Mouse (Mus musculus) urinary bladder, postnatal 14 days (tissue): ENCODE data around the gene Farp1.
A peak's percentile ranks its signal among the peaks of the same experiment; 100 is the strongest.
"Not testable (repeated sequence)": the region's sequence is repeated elsewhere in the genome, so short reads cannot be mapped to it uniquely, and the experiment has no call there.

Experiments
- DNase-seq: peaks from one replicate; pipeline ENCODE4 v3.0.0; 2021; ENCODE audit warnings: low spot score

Farp1 gene

DNA sequence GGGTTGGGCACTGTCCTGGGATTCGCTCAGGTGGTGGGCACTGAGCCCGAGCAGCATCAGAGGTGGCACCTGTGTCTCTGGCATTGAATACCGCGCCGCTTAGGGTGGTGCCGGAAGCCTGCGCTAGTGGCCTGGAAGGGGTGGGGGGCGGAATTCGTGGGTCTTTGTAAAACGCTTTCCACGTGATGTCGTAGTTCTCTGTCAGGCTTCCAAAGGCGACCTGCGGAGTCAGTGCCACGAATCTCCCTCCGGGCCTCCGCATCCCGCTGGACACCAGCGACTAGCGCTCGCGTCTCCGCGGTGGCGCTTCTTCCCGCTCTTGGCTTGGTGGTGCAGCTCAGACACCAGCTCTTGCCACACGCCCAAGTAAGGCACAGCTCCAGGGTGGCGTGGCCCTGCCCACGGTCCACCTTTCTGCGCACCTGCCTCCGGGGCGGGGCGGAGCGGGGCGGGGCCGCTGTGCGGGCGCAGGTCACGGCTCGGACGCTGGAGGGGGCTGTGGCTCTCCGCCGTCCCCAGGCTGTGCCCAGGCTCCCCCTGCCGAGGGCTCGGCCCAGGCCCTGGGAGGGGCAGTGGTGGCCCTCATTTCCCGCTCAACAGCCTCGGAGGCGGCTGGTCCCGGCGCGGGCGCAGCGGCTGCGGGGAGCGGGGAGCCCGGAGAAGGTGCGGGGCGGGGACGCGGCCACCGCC is at the start of gene Farp1:
Gene Farp1, plus strand, starts transcription at position 228 of the 690 bp plus-strand sequence.
- peak; percentile 88 for DNase-seq

DNA sequence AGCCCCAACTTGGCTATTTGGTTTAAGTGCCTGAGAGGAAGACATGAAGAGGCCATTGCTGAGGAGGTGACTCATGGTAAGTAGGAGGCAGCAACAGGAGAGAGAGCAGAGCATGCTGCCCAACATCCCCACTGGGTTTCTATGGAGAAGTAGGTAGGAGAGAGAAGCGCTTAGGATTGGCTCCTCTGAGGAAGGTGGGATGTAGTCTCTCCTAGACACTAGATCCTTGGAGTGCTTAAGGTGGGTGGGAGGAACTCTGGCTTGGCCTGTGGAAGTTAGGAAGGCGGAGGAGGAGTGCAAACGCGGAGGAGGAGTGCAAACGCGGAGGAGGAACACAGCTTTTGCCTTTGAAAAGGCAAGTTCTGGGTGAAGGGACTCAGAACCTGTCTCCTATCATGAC is 45.9 kb upstream of the Farp1 start:
- DNase-seq: no peak

- DNase-seq: no peak
Observed at GRCm38 (mm10) chr14:120997686-120998085, 37.3 kb upstream of the Farp1 start.

GRCm38 (mm10) chr14:121000561-121001340 is 34.2 kb upstream of the Farp1 start:
- no peak for DNase-seq

DNA sequence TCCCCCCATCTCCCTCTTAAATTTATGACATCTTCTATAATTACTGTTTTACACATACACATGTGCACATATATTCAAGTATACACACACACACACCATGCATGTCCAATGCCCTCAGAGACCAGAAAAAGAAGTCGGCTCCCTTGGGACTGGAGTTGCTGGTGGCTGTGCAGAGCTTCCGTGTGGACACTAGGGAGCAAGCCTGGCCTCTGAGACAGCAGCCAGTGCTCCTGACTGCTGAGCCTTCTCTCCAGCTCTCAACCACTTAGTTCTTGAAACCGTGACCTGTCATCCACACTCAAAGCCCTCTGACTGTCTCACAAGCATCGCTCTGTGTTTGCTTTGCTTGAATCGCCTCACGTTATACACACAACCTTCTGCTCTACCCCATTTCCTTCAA is 29.4 kb upstream of the Farp1 start:
- no peak for DNase-seq

GRCm38 (mm10) chr14:121006021-121006420 is 29.0 kb upstream of the Farp1 start:
- DNase-seq: no peak

DNA sequence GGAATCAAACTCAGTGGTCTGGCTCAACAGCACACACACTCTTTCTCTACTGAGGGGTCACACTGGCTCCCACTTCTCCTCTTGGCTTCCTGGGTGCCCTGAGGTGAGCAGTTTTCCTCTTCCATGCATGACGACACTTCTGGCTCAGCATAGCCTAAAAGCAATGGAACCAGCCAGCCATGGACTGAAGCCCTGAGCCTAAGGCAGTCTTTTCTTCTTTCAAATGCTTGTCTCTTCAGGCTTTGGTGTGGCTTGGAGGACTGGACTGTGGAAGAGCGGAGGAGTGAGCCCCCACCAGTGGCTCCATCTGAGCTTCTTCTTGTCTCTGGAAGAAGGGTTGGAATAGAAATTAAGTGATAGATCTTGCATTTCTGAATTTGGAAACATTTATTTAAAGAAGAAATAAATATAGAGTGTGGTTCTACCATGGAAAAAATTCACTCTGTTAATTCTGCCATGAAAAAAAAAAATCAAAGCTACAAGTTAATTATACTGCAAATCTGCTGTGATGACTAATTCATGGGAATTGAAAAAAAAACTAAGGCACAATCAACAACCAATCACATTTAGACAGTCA is 19.8 kb upstream of the Farp1 start:
- no peak for DNase-seq

DNA sequence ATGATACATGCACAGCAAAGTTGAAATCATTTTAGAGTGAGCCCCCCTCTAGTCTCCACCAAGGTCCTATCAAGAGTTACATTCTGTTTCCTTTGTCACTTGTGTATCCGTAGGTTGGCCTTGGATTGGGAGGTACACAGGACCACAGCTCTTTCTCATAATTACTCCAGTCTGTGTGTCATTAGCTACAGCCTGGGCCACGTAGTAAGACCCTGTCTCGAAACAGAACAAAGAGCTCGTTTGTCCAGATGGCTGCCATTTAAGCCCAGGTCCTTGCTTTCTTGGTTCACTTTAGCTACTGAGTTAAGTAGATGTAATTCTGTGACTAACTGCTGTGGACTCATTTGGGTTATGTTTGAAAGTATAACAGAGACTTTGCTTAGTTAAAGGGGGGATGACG is 12.6 kb upstream of the Farp1 start:
- no peak for DNase-seq

DNA sequence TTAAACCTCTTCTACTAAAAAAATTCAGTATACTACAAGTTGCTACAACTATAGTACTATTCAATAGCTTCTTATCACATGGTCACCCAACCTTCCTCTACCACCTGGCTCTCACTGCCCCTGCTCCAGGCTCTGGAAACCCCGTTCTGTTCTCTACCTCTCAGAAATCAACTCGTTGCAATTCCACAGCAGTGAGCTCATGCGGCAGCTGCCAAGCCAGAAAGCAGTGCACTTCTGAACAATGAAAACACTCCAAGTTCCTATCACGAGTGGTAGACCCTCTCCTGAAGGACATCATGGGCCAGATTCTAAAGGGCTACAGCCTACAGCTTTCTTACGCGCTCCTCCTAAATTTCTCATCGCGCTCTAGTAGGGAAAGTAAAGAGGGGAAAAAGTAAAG is 9.6 kb upstream of the Farp1 start:
- DNase-seq: no peak

GRCm38 (mm10) chr14:121031396-121031795 is 3.6 kb upstream of the Farp1 start:
- no peak for DNase-seq

DNA sequence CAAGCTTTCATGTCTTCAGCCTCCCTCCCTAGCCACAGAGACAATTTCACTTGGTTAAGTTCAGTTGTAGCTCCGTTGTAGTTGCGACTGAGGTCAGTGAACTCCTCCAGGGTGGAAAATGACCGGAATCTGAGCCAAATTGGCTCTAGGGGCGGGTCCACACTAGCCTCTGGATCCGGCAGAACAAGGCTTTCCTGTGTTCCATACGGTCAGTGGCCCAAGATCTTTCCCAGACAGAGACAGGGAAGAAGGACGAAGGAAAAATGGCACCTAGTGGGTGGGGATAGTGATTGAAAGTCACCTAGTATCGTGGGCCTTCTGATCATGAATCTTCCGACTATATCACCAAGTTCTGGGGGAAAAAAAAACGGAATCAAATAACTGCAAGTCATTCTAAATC is 475 bp upstream of the Farp1 start:
- no peak for DNase-seq

GRCm38 (mm10) chr14:121035663-121036473 is 868 bp downstream of the Farp1 start:
- peak; percentile 53 for DNase-seq

- no peak for DNase-seq
Observed at GRCm38 (mm10) chr14:121036612-121037221, 1.7 kb downstream of the Farp1 start.

GRCm38 (mm10) chr14:121037276-121037675 is 2.3 kb downstream of the Farp1 start:
- no peak for DNase-seq

DNA sequence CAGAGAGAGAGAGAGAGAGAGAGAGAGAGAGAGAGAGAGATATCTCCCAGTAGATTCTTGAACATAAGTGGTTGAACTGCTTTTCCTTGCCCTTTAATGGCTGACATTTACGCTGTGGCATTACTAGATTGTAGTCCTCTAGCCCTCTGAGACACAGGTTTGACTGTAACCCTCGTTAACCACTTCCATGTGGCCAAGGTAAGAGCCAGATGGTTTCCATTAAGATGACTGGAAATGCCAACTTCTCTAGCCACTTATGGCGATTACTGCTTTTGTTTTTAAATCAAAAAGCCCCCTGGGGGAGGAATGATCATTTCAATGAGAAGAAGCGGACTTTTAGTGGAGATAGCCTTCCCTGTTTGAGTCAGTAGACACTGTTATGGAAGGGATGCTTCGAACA is 3.7 kb downstream of the Farp1 start:
- DNase-seq: no peak

GRCm38 (mm10) chr14:121044145-121044544 is 9.1 kb downstream of the Farp1 start:
- DNase-seq: no peak

DNA sequence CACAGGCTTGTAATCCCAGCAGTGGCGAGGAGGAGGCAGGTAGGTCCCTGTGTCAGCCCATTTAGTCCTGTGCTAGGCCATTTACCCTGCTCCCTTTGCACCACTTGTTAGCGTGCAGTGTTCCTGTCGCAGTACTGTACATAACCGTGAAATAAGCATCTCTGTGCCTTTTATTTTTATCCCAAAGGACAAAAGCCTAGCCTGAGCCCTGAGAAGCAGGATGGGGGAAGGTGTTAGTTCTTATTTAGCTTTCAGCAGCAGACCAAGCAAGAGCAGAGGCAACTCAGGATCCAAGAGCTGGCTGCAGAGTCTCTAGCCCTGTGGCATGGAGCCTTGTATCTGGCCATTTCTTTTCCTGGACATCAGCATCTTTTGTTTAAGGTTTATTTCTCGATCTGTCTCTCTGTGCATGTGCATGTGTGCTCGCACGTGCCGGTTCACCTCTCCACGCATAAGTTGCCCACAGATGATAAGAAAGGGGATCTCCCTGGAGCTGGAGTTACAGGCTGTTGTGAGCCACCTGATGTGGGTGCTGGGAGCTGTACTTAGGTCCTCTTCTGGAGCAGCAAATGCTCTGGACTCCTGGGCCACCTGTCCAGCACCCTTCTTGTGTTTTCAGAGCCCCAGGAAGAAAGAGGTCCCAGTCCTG is 11.4 kb downstream of the Farp1 start:
- DNase-seq: no peak

GRCm38 (mm10) chr14:121047780-121048179 is 12.8 kb downstream of the Farp1 start:
- no peak for DNase-seq

GRCm38 (mm10) chr14:121051002-121051401 is 16.0 kb downstream of the Farp1 start:
- DNase-seq: not testable (repeated sequence)

GRCm38 (mm10) chr14:121053020-121053518 is 18.1 kb downstream of the Farp1 start:
- DNase-seq: no peak

DNA sequence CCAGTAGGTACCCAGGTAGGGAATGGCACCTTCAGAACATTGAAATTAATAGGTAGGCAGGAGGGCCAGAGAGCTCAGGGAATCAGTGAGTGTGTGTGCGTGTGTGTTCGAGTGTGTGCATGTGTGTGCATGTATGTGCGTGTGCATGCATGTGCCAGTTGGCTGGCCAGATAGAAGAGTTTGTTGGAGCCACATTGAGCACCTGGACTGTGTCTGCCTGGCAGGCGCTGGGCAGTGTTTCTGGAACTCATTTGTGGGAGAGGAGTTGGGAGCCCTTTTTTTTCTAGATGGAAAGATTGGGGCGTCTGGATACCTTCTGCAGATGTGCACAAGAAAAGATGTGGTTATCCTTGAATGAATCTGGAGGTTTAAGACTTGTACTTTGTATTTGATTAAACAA is 19.1 kb downstream of the Farp1 start:
- no peak for DNase-seq
